Mouse (Mus musculus): ENCODE measurements at regions not wholly inside any gene's neighbourhood (a gene's known extent, or its start where the extent isn't known, plus 50 kb on each side); places are given as distances from the start of the nearest gene placed in this dataset.

- DNase-seq: peak; percentile 32 to 61
Observed at GRCm38 (mm10) chr4:105914996-105915395, 125.3 kb downstream of the Gm12728 start.

- no peak for DNase-seq
Observed at GRCm38 (mm10) chr4:105916229-105916628, 126.6 kb downstream of the Gm12728 start.

- DNase-seq: peak in 1 of 2 experiments; percentile 14
Observed at GRCm38 (mm10) chr4:105924781-105925382, 135.2 kb downstream of the Gm12728 start.

- no peak for DNase-seq
Observed at GRCm38 (mm10) chr4:105925506-105925905, 135.8 kb downstream of the Gm12728 start.

GRCm38 (mm10) chr4:105929658-105930057, 140.0 kb downstream of the Gm12728 start:
- no peak for DNase-seq

- DNase-seq: no peak
Observed at GRCm38 (mm10) chr4:105934971-105935370, 145.3 kb downstream of the Gm12728 start.

- DNase-seq: no peak
Observed at GRCm38 (mm10) chr4:105936755-105937514, 147.3 kb downstream of the Gm12728 start.

GRCm38 (mm10) chr4:105937587-105937986, 147.9 kb downstream of the Gm12728 start:
- no peak for DNase-seq

GRCm38 (mm10) chr4:105938886-105939285, 149.2 kb downstream of the Gm12728 start:
- DNase-seq: no peak

GRCm38 (mm10) chr4:105939636-105940199, 150.0 kb downstream of the Gm12728 start:
- DNase-seq: no peak

- DNase-seq: no peak
Observed at GRCm38 (mm10) chr4:105940891-105941290, 151.2 kb downstream of the Gm12728 start.

GRCm38 (mm10) chr4:105941785-105942184, 152.1 kb downstream of the Gm12728 start:
- peak; percentile 45 to 74 for DNase-seq

GRCm38 (mm10) chr4:105944962-105945361, 155.3 kb downstream of the Gm12728 start:
- peak; percentile 12 to 27 for DNase-seq

GRCm38 (mm10) chr4:105945921-105946320, 156.3 kb downstream of the Gm12728 start:
- DNase-seq: no peak

GRCm38 (mm10) chr4:105948326-105948725, 158.7 kb downstream of the Gm12728 start:
- no peak for DNase-seq

GRCm38 (mm10) chr4:105952406-105952805, 162.7 kb downstream of the Gm12728 start:
- DNase-seq: no peak

- no peak for DNase-seq
Observed at GRCm38 (mm10) chr4:105956516-105956915, 166.8 kb downstream of the Gm12728 start.

- no peak for DNase-seq
Observed at GRCm38 (mm10) chr4:105958331-105958730, 168.7 kb downstream of the Gm12728 start.

- DNase-seq: no peak
Observed at GRCm38 (mm10) chr4:105961686-105962360, 172.2 kb downstream of the Gm12728 start.

- DNase-seq: no peak
Observed at GRCm38 (mm10) chr4:105962542-105962941, 172.9 kb downstream of the Gm12728 start.

- DNase-seq: no peak
Observed at GRCm38 (mm10) chr4:105968324-105968723, 178.7 kb downstream of the Gm12728 start.

GRCm38 (mm10) chr4:105969628-105970027, 180.0 kb downstream of the Gm12728 start:
- peak in 1 of 2 experiments; percentile 6 for DNase-seq

- no peak for DNase-seq
Observed at GRCm38 (mm10) chr4:105970056-105970455, 180.4 kb downstream of the Gm12728 start.

All from kidney, postnatal 36 days (tissue).